Mouse (Mus musculus) kidney, postnatal 4 days (tissue): ENCODE measurements around the gene Gpr161.
A peak's percentile ranks its signal among the peaks of the same experiment; 100 is the strongest.

Experiments
- DNase-seq, 2 experiments: peaks; one replicate each; pipeline ENCODE4 v3.0.0; 2021; ENCODE audit warnings: mixed read lengths in 2 of 2

Gene Gpr161

GRCm38 (mm10) chr1:165295489-165295888, at the start of gene Gpr161:
Gpr161 (plus strand) TSS chr1:165295789.
- DNase-seq: no peak

DNA sequence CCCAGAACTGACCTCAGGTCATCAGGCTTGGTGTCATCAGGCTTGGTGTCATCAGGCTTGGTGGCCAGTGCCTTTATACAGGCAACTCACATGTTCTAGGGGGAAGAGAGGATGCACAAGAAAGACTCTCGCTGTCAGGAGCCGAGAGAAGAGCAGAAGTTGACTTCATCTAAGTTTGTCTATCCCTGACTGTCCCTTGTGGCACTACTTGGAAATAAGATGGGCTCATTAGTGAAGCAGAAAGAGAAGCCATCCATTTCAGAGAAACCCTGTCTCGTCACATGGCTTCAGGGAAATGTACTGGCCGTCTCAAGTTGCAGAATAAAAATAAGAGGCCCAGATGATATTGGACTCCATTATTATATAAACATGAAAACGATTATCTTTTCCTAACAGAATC, 49.0 kb upstream of the Gpr161 start:
- no peak for DNase-seq

- no peak for DNase-seq
Observed at GRCm38 (mm10) chr1:165247085-165247484, 48.5 kb upstream of the Gpr161 start.

- DNase-seq: no peak
Observed at GRCm38 (mm10) chr1:165247788-165248187, 47.8 kb upstream of the Gpr161 start.

DNA sequence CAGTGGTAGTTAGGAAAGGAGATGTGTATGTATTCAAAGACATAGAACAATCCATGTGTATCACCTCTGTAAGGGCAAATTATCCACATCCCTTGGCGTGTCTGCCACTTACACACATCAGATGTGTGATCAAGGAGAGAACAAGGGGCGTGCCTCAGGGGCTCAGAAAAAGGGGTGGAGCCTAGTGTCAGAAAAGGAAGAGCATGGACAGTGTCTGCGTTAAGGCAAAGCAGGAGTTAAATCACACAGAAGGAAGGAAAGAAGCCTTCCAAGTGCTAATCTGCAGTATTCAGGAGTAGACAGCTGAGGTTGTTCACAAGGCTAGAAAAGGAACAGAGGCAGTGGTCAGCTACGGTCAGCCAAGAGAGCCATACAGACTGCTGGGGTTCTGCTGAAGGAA, 46.7 kb upstream of the Gpr161 start:
- no peak for DNase-seq

DNA sequence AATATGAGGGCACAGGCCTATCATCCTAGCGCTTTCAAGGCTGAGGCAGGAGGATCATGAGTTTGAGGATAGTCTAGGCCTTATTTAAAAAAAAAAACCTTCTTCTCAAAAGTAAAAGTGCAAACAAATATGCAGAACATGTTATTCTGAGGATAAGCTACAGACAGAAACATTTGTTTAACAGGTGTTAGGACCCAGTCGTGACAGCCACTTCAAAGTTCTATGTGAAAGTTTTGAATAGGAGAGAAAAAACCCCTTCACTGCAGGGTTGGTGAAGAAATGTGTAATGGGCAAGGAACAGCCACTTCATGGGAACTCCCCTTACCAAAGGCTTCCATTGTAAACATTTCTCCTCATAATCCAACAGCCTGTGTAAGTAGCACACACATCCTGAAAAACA, 45.0 kb upstream of the Gpr161 start:
- DNase-seq: no peak

DNA sequence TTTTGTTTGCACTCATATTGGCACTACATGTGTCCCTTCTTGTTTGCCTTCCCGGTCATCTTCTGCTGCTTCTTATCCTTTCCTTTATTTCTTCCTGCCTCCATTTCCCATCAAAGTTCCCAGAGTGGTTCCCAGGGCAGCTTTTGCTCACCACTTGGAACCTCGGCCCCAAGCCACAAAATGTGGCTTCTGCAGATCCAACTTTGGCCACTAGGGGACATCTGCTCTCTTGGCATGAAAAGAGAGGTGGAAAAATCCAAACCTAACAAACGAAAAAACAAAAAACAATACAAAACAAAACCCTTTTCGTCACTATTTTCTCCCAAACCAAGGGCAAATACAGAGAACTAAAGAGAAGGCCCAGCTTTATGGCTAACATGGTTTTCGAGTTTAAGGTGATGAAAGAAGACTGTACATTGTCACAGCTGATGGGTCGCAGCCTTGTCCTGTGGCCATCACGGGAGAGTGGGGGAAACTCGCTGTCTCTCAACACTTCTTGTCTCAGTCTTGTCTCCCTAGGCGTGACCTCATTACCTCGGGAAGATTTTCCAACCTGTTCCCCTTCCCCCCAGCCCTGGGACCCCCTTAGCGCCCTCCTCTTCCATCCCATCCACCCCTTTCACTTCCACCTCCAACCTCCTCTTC, 43.4 kb upstream of the Gpr161 start:
- DNase-seq: peak; percentile 81 to 84

- DNase-seq: no peak
Observed at GRCm38 (mm10) chr1:165274946-165275345, 20.6 kb upstream of the Gpr161 start.

DNA sequence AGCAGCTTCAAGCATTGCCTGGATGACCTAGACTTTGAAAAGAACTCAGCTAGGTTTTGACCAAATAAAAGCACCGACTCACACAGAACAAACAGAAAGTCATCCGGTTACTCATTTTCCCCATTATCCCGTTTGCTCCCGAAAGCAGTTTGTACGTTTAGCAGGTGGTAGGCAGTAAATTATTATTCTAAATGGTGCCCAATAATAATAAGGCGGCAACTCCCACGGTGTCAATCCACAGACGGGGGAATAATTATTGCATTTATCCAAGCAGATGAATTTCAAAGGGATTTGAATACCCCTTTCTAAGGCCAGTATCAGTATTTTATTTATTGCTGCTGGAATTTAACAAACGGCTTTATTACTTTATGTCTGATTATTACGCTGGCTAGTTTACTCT, 14.8 kb upstream of the Gpr161 start:
- DNase-seq: no peak

DNA sequence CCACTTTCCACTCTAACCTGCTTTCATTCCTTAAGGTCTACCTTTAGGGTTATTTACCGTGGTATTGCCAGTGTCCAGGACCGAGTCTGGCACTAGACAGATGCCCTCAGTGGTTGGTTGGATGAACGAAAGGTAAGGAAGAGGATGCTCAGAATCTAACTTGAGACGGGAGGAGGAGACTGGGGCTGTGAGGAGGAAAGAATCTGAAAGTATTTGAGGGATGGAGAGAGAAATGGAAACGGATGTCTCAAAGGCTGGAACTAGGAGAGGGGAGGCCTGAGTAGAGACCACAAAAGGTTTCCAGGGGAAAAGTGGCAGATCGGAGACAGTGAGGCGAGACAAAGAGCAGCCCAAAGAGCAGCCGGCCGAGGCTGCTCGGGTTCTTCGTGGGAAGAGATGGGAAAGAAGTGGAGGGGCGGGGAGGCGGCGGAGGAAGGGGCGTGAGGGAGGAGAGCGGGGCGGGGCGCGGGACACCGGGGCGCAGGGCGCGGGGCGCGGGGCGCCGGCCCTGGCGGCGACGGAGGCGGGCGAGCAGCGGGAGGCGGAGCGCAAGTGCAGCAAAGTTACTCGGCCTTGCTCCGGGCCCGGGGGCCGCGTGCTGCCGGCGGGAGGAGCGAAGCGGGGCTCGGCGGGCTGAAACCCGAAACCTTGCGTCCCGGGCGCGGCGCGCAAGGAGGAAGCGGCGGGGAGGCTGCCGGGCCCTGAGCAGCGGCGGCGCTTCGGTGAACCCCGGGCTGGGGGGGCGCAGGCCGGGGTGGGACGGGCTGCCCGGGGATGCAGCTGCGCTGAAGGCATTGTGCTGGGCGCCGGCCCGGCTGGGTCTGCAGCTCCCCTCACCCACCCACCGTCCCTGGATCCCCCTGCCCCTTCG, 14.0 kb upstream of the Gpr161 start:
- peak; percentile 83 to 89 for DNase-seq

DNA sequence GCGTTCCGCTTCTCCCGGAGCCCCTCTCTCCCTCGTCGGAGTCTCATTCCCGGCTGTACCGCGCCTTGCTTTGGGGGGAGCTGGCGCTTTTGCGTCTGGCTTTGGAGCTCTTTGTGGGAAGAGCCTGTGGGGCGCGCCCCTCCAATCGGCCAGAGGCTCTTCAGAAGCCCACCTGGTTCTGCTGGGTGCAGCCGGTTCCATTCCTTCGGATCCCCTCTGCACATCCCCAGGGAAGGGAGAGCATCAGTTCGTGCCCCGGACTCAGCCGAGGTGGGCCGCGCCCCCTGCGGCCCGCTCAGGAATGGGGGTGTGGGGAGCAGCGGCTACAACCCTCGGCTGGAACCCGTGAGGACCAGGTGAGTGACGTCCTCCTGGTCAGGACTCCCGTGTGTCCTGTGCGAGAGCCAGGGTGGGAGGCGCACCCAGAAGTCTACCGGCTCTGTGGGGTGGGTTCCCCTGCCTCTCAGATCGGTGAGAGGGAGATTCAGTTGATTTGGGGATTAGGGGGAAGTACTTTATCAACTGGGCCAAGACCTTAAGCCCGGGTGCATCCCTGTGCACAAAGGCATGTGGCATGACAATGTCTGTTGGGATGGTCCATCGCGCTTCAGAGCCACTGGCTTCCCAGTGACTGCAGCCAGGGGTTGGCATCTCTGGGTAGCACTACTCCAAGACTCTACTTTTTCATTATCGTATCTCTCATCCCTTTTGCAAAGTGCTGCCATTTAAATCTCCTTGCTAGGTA, 13.2 kb upstream of the Gpr161 start:
- DNase-seq: no peak

GRCm38 (mm10) chr1:165282967-165283345, 12.6 kb upstream of the Gpr161 start:
- DNase-seq: no peak

DNA sequence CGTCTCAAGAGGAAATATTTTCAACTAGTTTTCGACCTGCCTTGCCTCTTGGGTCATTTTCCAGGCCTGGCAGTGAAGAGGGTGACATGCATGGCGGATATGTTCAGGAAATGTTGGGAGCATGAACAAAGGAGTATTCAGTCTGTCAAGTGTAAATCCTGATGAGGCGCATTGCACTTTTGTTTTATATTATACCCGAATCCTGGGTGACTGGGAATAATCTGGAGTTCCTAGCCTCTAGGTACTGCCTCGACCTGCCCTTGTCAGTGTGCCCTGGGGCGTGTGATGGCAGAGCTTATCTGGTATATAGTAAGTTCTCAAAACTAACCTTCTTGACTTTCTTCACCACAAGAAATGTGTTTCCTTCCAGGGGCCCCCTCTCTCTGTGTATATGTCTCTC, 11.5 kb upstream of the Gpr161 start:
- DNase-seq: no peak

- no peak for DNase-seq
Observed at GRCm38 (mm10) chr1:165288165-165288564, 7.4 kb upstream of the Gpr161 start.

GRCm38 (mm10) chr1:165289831-165290230, 5.8 kb upstream of the Gpr161 start:
- DNase-seq: peak; percentile 53 to 59

- DNase-seq: no peak
Observed at GRCm38 (mm10) chr1:165291606-165292005, 4.0 kb upstream of the Gpr161 start.

DNA sequence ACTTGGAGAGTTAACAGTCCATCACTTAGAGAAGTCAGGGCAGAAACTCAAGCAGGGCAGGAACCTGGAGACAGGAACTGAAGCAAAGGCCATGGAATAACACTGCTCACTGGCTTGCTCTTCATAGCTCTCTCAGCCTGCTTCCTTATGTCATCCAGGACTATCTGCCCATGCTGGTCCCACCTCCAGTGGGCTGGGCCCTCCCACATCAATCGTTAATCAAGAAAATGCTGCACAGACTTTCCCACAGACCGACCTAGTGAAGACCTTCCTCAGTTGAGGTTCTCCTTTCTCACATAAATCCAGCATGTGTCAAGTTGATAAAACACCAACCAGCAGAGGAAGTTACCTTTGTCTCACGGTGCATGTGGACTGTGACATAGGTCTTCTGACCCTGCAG, 5.5 kb downstream of the Gpr161 start:
- DNase-seq: no peak

- DNase-seq: no peak
Observed at GRCm38 (mm10) chr1:165301567-165301966, 6.0 kb downstream of the Gpr161 start.

- DNase-seq: peak; percentile 63 to 77
Observed at GRCm38 (mm10) chr1:165302455-165303208, 7.0 kb downstream of the Gpr161 start.

DNA sequence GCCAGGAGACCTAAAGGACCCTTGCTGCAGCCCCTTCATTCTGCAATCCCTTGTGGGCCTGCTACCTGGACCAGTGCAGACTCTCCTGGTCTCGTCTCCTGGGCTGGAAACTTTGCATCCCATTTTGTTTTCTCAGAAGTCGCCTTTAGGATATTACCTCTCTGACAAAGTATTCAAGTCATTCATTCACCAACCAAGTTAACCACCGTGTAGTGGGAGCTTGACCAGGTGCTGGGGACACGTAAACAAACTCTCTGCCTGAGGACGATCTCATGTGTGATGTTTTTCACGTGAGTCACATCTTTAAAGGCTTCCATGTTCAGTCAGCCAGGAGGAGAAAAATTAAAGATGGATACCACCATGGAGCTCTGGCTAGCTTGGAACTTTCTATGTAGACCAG, 7.6 kb downstream of the Gpr161 start:
- DNase-seq: no peak

- DNase-seq: no peak
Observed at GRCm38 (mm10) chr1:165304341-165304740, 8.8 kb downstream of the Gpr161 start.

DNA sequence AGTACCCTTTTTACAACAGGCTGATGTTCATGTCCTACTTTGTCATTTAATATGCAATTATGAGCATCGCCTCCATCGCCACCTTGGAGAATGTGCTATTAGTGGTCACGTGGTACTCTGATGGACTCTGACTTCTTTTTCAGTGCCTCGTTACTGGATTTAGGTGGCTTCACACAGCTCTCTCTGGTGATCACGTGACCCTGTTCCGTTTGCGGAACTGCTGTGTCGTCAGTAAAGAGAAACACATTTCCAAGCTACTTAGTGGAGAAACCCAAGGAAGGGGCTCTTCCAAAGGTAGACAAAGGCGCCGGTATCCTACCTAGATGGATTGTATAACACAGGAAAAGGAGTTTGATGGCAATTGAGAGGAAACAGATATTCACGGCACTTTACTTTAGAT, 12.6 kb downstream of the Gpr161 start:
- no peak for DNase-seq

- DNase-seq: no peak
Observed at GRCm38 (mm10) chr1:165316361-165316760, 20.8 kb downstream of the Gpr161 start.
